Mouse (Mus musculus) ES-E14 (cell line): ENCODE measurements around the gene Gm732. TPM values are rescaled to one million over a fixed set of nuclear protein-coding genes. Genes with fewer than 3 reads are reported as not detected.

ENCODE experiments used
- DNase-seq: peaks from one replicate; pipeline ENCODE4 v3.0.0-alpha.2; 2013; ENCODE audit warnings: low read depth, low spot score
- H3K27ac ChIP-seq: 2 replicates; pipeline ENCODE4 v1.5.1; 2012; ENCODE audit warnings: low read depth, mild to moderate bottlenecking, low read length, moderate library complexity, mixed read lengths; ENCODE audit not compliant: poor library complexity, insufficient read depth, severe bottlenecking
- H3K36me3 ChIP-seq: 2 replicates; pipeline ENCODE4 v1.6.1; 2012; ENCODE audit warnings: mild to moderate bottlenecking, low read length, moderate library complexity, mixed read lengths; ENCODE audit not compliant: control insufficient read depth, poor library complexity, insufficient read depth, severe bottlenecking
- H3K4me1 ChIP-seq, 2 experiments: fragments of 150-350 bp in 1 of 2; sonication (generic) in 1 of 2; 2 replicates each; pipeline ENCODE4 v1.6.1; 2012; ENCODE audit warnings: low read length in 2 of 2, mild to moderate bottlenecking in 1 of 2, mixed read lengths in 1 of 2; ENCODE audit not compliant: control insufficient read depth in 2 of 2, insufficient read depth in 2 of 2, poor library complexity in 1 of 2
- H3K4me3 ChIP-seq, 2 experiments: fragments of 150-350 bp in 1 of 2; sonication (generic) in 1 of 2; 2 replicates each; pipeline ENCODE4 v1.5.1; 2012; ENCODE audit warnings: low read length in 2 of 2, low read depth in 1 of 2, mild to moderate bottlenecking in 1 of 2, mixed read lengths in 1 of 2; ENCODE audit not compliant: insufficient read depth in 1 of 2, poor library complexity in 1 of 2, severe bottlenecking in 1 of 2
- H3K9ac ChIP-seq: 2 replicates; pipeline ENCODE4 v1.6.1; 2012; ENCODE audit warnings: low read depth, mild to moderate bottlenecking, low read length, mixed read lengths; ENCODE audit not compliant: poor library complexity, insufficient read depth, severe bottlenecking
- H3K9me3 ChIP-seq: fragments of 150-350 bp; sonication (generic); 2 replicates; pipeline ENCODE4 v1.6.1; 2012; ENCODE audit warnings: low read depth, mild to moderate bottlenecking, low read length; ENCODE audit not compliant: control insufficient read depth, insufficient read depth
- CHD2 ChIP-seq: IDR thresholded peaks from 2 replicates; pipeline ENCODE4 v1.6.1; 2014; ENCODE audit warnings: mild to moderate bottlenecking, low read depth, low read length, inconsistent platforms
- HCFC1 ChIP-seq: IDR thresholded peaks from 2 replicates; pipeline ENCODE4 v1.6.1; 2012; ENCODE audit warnings: low read length, inconsistent platforms, borderline replicate concordance; ENCODE audit not compliant: insufficient read depth
- MAFK ChIP-seq: IDR thresholded peaks from 2 replicates; pipeline ENCODE4 v1.6.1; 2014; ENCODE audit warnings: mild to moderate bottlenecking, low read depth, low read length, inconsistent platforms; ENCODE audit not compliant: insufficient read depth
- ZC3H11A ChIP-seq: IDR thresholded peaks from 2 replicates; pipeline ENCODE4 v1.6.1; 2012; ENCODE audit warnings: low read depth, mild to moderate bottlenecking, inconsistent platforms, low read length, borderline replicate concordance
- ZNF384 ChIP-seq: IDR thresholded peaks from 2 replicates; pipeline ENCODE4 v1.6.1; 2012; ENCODE audit warnings: low read depth, low read length, inconsistent platforms
- in situ Hi-C, 2 experiments: fragments of 600-800 bp; cut with MboI; formaldehyde crosslinking; loops; one replicate each; pipeline ENCODE4 v1.15.1; 2025; ENCODE audit warnings: low sequenced_read_pairs in 2 of 2, inconsistent platforms in 1 of 2; ENCODE audit not compliant: unreplicated experiment in 2 of 2
- total RNA-seq: library from RNA; depleted of rRNA; stranded (reverse); fragments of 300-350 nt; gene quantifications from 2 replicates; pipeline ENCODE4 v1.2.3, GENCODE M21; 2012; rRNA removed

Gm732 gene
- not detected in 2 replicates for total RNA-seq

DNA sequence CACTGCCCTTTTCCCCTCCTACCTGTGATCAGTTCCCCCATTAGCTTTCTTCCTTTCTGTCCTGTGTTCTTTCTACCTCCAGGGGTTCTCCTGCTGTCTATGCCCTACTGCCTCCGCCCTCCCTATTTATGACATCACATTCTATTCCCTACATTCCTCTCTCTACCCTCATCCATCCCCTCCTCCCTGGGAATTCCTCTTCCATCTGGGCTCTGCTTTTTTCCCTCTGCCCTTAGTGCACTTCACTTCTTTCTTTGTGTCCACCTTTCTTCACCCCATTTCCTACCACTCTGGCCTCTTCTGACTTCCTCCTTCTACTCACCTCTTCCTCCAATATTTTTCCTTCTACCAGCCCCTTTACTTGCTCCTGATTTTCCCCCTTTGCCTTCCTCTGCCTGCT, at the start of gene Gm732:
Gm732 (minus strand) TSS at position 101 of the 400 bp plus-strand sequence.
- in situ Hi-C loops = no loop called here
- no peak within 1 kb of the TSS for H3K27ac ChIP-seq
- TF ChIP-seq HCFC1 = no peak
- no peak for TF ChIP-seq MAFK
- TF ChIP-seq CHD2 = no peak
- TF ChIP-seq ZC3H11A = no peak
- no peak for TF ChIP-seq ZNF384
- H3K36me3 ChIP-seq = no peaks in the 10 kb centered on the region
- no peaks in the 10 kb centered on the region for H3K4me1 ChIP-seq
- no peaks in the 10 kb centered on the region for H3K9me3 ChIP-seq
- H3K4me3 ChIP-seq = no peak within 1 kb of the TSS
- no peak for DNase-seq
- H3K9ac ChIP-seq = no peak within 1 kb of the TSS

Other genes with a start within 250 kb of the Gm732 start
- gene Tent5d, start 155.9 kb downstream of the Gm732 start, total RNA-seq = 0.21 and 0.49 TPM in 2 replicates
- gene 2610002M06Rik, start 132.1 kb downstream of the Gm732 start, total RNA-seq = 2.2 and 2.8 TPM in 2 replicates